Mouse (Mus musculus): ENCODE measurements at regions not wholly inside any gene's neighbourhood (a gene's known extent, or its start where the extent isn't known, plus 50 kb on each side); places are given as distances from the start of the nearest gene placed in this dataset.

DNA sequence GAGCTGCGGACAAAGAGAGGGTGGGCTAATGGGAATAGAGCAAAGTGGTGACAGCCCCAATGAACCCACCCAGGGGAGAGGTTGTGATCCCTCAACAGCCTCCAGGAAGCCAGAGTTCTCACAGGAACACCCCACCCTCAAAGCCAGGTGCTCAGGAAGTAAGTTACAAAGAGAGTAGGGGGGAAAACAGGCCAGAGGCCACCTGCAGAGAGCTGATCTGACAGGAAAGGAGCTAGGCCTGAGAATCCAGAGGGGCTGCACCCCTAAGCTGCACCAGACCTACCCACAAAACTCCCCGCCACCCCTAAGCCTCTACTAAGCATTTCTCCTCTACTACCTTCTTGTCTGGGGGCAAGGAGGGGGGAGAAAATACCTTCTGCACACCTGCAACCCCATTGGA, 120.5 kb downstream of the Psmg1 start:
- TF ChIP-seq CTCF (IDR thresholded peaks at IDR 0.05; ENCODE audit: insufficient read depth, low read length) (no peak), POLR2A (IDR thresholded peaks at IDR 0.05; ENCODE audit: borderline replicate concordance, extremely low read depth, low read depth, low read length) (no peak)

Measured in lung, adult 2 months (tissue).